Mouse (Mus musculus) liver, adult 2 months (tissue): ENCODE results near the gene Tcl1b3. TPM values are rescaled to one million over a fixed set of nuclear protein-coding genes. Genes with fewer than 3 reads are reported as not detected.
"Not testable (repeated sequence)": the region's sequence is repeated elsewhere in the genome, so short reads cannot be mapped to it uniquely, and the experiment has no call there.

Experiments
- DNase-seq: peaks from one replicate; pipeline ENCODE4 v3.0.0-alpha.2; 2011; ENCODE audit warnings: low read depth, low spot score; ENCODE audit errors: extremely low read depth
- H3K27ac ChIP-seq: fragments of 200-500 bp; replicated peaks from 2 replicates; pipeline ENCODE4 v1.5.1; 2012; ENCODE audit warnings: low read depth, mild to moderate bottlenecking, control low read depth, inconsistent platforms, low read length; ENCODE audit not compliant: insufficient read depth
- H3K27me3 ChIP-seq: fragments of 200-500 bp; 2 replicates; pipeline ENCODE4 v1.6.1; 2012; ENCODE audit warnings: mild to moderate bottlenecking, moderate library complexity, low read length, inconsistent platforms; ENCODE audit not compliant: control insufficient read depth, insufficient read depth
- H3K36me3 ChIP-seq: fragments of 200-500 bp; 2 replicates; pipeline ENCODE4 v1.6.1; 2012; ENCODE audit warnings: low read length, inconsistent platforms; ENCODE audit not compliant: control insufficient read depth, insufficient read depth
- H3K4me1 ChIP-seq: fragments of 200-500 bp; 2 replicates; pipeline ENCODE4 v1.6.1; 2011; ENCODE audit warnings: low read length; ENCODE audit not compliant: control insufficient read depth, insufficient read depth
- H3K4me3 ChIP-seq: fragments of 200-500 bp; 2 replicates; pipeline ENCODE4 v1.5.1; 2011; ENCODE audit warnings: low read depth, mild to moderate bottlenecking, control low read depth, low read length, moderate library complexity; ENCODE audit not compliant: insufficient read depth
- H3K79me2 ChIP-seq: fragments of 200-500 bp; 2 replicates; pipeline ENCODE4 v1.6.1; 2012; ENCODE audit warnings: inconsistent platforms, mild to moderate bottlenecking, low read length, moderate library complexity; ENCODE audit not compliant: control insufficient read depth, insufficient read depth
- H3K9ac ChIP-seq: fragments of 200-500 bp; 2 replicates; pipeline ENCODE4 v1.6.1; 2012; ENCODE audit warnings: low read depth, mild to moderate bottlenecking, control low read depth, inconsistent platforms, low read length
- CTCF ChIP-seq: fragments of 200-500 bp; IDR thresholded peaks from 2 replicates; pipeline ENCODE4 v1.5.1; 2011; ENCODE audit warnings: low read depth, low read length, control low read depth
- POLR2A ChIP-seq: fragments of 200-500 bp; IDR thresholded peaks from 2 replicates; pipeline ENCODE4 v1.6.1; 2011; ENCODE audit warnings: low read length, control low read depth; ENCODE audit not compliant: insufficient read depth; ENCODE audit errors: extremely low read depth
- WGBS: fragments of 180-500 bp; shearing (Covaris S2); methylation state at CpG from one replicate; pipeline ENCODE4 v1.1.7; 2018; 5-methylcytosine and 5-hydroxymethylcytosine counted together
- polyA plus RNA-seq: library from polyadenylated mRNA; depleted of rRNA; stranded (reverse); fragments of >200 nt; gene quantifications from 2 replicates; pipeline ENCODE4 v1.2.3, GENCODE M21; 2012; rRNA removed
- total RNA-seq: library from RNA; depleted of rRNA; stranded (reverse); fragments of >200 nt; gene quantifications from 2 replicates; pipeline ENCODE4 v1.2.3, GENCODE M21; 2014; rRNA removed

Tcl1b3 gene
- total RNA-seq, result not detected in 2 replicates
- not detected in 2 replicates for polyA plus RNA-seq

GRCm38 (mm10) chr12:105190743-105191142 lies at the start of gene Tcl1b3:
Gene Tcl1b3 (plus strand): TSS chr12:105191043.
- 90% methylated on average over 6 of the region's 6 CpGs for whole genome bisulfite sequencing
- not testable (repeated sequence) for H3K79me2 ChIP-seq, H3K27ac ChIP-seq, H3K4me3 ChIP-seq, H3K4me1 ChIP-seq, DNase-seq, H3K36me3 ChIP-seq, H3K27me3 ChIP-seq, H3K9ac ChIP-seq

- WGBS, result 91% methylated on average over 3 of the region's 3 CpGs
- Histone ChIP-seq H3K27me3 (no peaks in the 10 kb centered on the region), H3K4me3 (no peak overlapping the region), H3K9ac (no peak overlapping the region), H3K36me3 (no peaks in the 10 kb centered on the region), H3K79me2 (no peaks in the 10 kb centered on the region), H3K27ac (no peak overlapping the region), H3K4me1 (no peaks in the 10 kb centered on the region)
- no peak for DNase-seq
- TF ChIP-seq POLR2A (no peak), CTCF (no peak)
Measured at GRCm38 (mm10) chr12:105143096-105143495, 47.7 kb upstream of the Tcl1b3 start.

DNA sequence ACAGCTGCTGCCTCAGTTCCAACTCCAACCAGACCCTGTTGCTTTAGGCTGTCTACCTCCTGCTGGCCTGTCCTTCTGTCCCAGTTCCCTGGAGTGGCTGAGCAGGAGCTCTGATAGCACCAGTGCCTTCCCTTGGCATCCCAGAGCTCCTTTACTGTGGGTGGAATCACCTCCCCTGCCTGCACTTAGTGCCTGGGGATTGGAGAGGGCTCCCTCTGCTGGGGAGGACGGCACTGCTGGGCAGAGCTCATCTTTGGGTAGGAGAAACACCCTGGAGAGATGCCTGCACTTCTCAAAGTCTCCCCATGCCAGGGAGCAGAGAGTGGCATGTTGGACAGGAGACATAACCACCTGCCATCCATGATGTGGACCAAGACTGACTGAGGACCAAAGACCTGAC lies 45.9 kb upstream of the Tcl1b3 start:
- not testable (repeated sequence) for H3K4me3 ChIP-seq, H3K27me3 ChIP-seq, H3K27ac ChIP-seq, DNase-seq, H3K9ac ChIP-seq, H3K36me3 ChIP-seq, H3K79me2 ChIP-seq, H3K4me1 ChIP-seq
- 39% methylated on average over 1 of the region's 1 CpGs for WGBS

DNA sequence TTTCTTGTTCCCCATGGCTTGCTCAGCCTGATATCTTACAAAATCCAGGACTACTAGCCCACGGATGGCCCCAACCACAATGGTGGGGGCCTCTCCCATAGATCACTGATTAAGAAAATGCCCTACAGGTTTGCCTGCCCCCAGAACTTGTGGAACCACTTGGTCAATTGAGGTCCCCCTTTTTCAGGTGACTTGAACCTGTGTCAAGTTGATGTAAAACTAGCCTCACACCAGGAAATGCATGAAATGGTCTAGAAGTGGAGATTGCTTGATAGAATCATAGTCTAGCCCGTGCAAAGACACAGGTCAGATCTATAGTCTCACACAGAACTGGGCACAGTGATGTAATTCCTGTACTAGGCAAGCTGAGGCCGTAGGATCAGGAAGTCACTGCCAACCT lies 45.1 kb upstream of the Tcl1b3 start, which contains the start of gene Tcl1b2:
Gene Tcl1b2 (plus strand): TSS at position 301 of the 400 bp plus-strand sequence.
- Histone ChIP-seq H3K4me3 (no peak within 1 kb of the TSS), H3K27ac (no peak within 1 kb of the TSS), H3K9ac (no peak within 1 kb of the TSS), H3K79me2 (no peaks in the 10 kb centered on the region), H3K36me3 (no peaks in the 10 kb centered on the region), H3K27me3 (peaks cover 3% of the 10 kb centered on the region; the same call in 1 of the 2 replicates), H3K4me1 (no peaks in the 10 kb centered on the region)
- TF ChIP-seq POLR2A (no peak), CTCF (no peak)
- no peak for DNase-seq
- 67% methylated on average over 3 of the region's 3 CpGs for WGBS

- not testable (repeated sequence) for H3K4me3 ChIP-seq, H3K27me3 ChIP-seq, H3K27ac ChIP-seq, H3K9ac ChIP-seq, H3K36me3 ChIP-seq, H3K79me2 ChIP-seq, H3K4me1 ChIP-seq, DNase-seq
- WGBS, result 75% methylated on average over 4 of the region's 4 CpGs
Measured at GRCm38 (mm10) chr12:105155286-105155685, 35.6 kb upstream of the Tcl1b3 start.

GRCm38 (mm10) chr12:105158842-105159241 lies 32.0 kb upstream of the Tcl1b3 start:
- DNase-seq, result no peak
- H3K9ac ChIP-seq, result no peak overlapping the region
- TF ChIP-seq CTCF, result no peak
- no peak for TF ChIP-seq POLR2A
- H3K27me3 ChIP-seq, result no peaks in the 10 kb centered on the region
- H3K4me3 ChIP-seq, result no peak overlapping the region
- no peaks in the 10 kb centered on the region for H3K36me3 ChIP-seq
- WGBS, result 74% methylated on average over 6 of the region's 6 CpGs
- H3K4me1 ChIP-seq, result no peaks in the 10 kb centered on the region
- no peaks in the 10 kb centered on the region for H3K79me2 ChIP-seq
- no peak overlapping the region for H3K27ac ChIP-seq
